Mouse (Mus musculus) liver, embryonic 11.5 days (tissue): ENCODE measurements around the gene Hsp90ab1. TPM values are rescaled to one million over a fixed set of nuclear protein-coding genes. Genes with fewer than 3 reads are reported as not detected.

Experiments used
- ATAC-seq: fragments of 200-750 bp; cut with Nextera tagmentation; replicated peaks from 2 replicates; pipeline ENCODE4 v1.8.0; 2017; ENCODE audit warnings: moderate number of reproducible peaks, mild to moderate bottlenecking, moderate TSS enrichment, moderate library complexity; ENCODE audit not compliant: low FRiP score
- DNase-seq: peaks from one replicate; pipeline ENCODE4 v3.0.0-alpha.2; 2017; ENCODE audit warnings: low spot score
- H3K27ac ChIP-seq: fragments of 300-500 bp; sonication (generic); 2 replicates; pipeline ENCODE4 v1.5.1; 2014; ENCODE audit warnings: mild to moderate bottlenecking, low read depth, low read length, control low read depth
- H3K27me3 ChIP-seq: fragments of 300-500 bp; sonication (generic); replicated peaks from 2 replicates; pipeline ENCODE4 v1.6.1; 2014; ENCODE audit warnings: low read length, mixed read lengths; ENCODE audit not compliant: control insufficient read depth, insufficient read depth
- H3K36me3 ChIP-seq: fragments of 300-500 bp; sonication (generic); 2 replicates; pipeline ENCODE4 v1.6.1; 2014; ENCODE audit warnings: mild to moderate bottlenecking, low read length, moderate library complexity, mixed read lengths; ENCODE audit not compliant: control insufficient read depth, insufficient read depth
- H3K4me1 ChIP-seq: fragments of 300-500 bp; sonication (generic); replicated peaks from 2 replicates; pipeline ENCODE4 v1.6.1; 2014; ENCODE audit warnings: low read length, mixed read lengths; ENCODE audit not compliant: control insufficient read depth, insufficient read depth
- H3K4me2 ChIP-seq: fragments of 300-500 bp; sonication (generic); 2 replicates; pipeline ENCODE4 v1.6.1; 2014; ENCODE audit warnings: mild to moderate bottlenecking, control low read depth, moderate library complexity
- H3K4me3 ChIP-seq: fragments of 300-500 bp; sonication (generic); 2 replicates; pipeline ENCODE4 v1.5.1; 2014; ENCODE audit warnings: low read depth, low read length, control low read depth
- H3K9ac ChIP-seq: fragments of 300-500 bp; sonication (generic); 2 replicates; pipeline ENCODE4 v1.6.1; 2014; ENCODE audit warnings: low read depth, low read length, control low read depth
- H3K9me3 ChIP-seq: fragments of 300-500 bp; sonication (generic); 2 replicates; pipeline ENCODE4 v1.6.1; 2016; ENCODE audit warnings: low read length, inconsistent platforms, mixed read lengths; ENCODE audit not compliant: control insufficient read depth
- WGBS: fragments of 180-500 bp; shearing (Covaris S2); extraction: QIAGEN DNeasy Blood & Tissue Kit; methylation state at CpG from one replicate; pipeline ENCODE4 v1.1.7; 2014; 5-methylcytosine and 5-hydroxymethylcytosine counted together
- polyA plus RNA-seq: library from polyadenylated mRNA; unstranded; fragments of >200 nt; fragmentation: Nextera tagmentation; extraction: Ambion mirVana; gene quantifications from 2 replicates; pipeline ENCODE4 v1.2.1, GENCODE M21; 2014

The Hsp90ab1 gene
- polyA plus RNA-seq, 1 experiment from 2014 or later = 1,837 TPM

DNA sequence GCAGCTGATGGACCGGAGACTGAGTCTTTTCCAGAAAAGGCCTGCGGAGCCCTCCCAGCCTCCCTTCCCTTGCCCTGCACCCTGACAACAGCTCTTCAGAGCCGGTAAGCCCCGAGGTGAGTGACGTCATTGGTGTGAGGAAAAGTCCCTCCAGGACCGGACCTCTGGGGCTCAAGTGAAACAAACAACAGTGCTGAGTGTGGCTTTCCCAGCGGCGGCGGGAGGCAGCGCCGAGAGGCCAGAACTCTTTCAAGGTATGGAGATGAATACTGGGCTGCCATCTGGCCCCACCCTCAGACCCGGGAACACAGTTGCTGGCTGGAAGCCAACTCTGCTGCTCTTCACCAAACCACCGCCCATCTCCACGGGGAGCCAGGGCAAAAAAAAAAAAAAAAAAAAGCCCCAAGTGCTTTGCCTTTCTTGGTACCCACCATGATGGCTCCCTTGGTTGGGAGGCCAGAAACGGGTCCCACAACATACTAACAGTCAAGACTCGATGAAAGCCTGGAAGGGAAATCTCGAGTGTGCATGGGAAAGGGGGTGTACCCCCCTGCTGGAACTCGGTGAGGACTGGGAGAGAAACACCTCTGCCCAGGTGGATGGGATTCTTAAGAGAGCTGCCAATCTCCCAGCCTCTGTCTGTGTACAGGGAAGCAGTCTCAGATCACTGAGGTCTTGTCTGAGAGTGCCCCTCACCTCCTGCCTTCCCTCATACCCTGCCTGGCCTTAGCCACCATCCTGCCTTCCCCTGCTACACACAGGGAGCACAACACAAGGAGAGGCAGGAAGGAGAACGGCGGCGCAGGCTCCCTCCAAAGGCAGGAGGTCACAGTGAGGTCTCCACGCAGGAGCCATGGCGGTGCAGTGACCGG, 28.8 kb downstream of the Hsp90ab1 start:
- no peak overlapping the region for H3K9ac ChIP-seq
- no peak overlapping the region; the same call in 1 of the 2 replicates for H3K4me2 ChIP-seq
- H3K4me3 ChIP-seq = peak overlapping the region; percentile 5; the same call in 1 of the 2 replicates
- H3K4me1 ChIP-seq = peaks cover 16% of the 10 kb centered on the region
- H3K9me3 ChIP-seq = no peaks in the 10 kb centered on the region
- WGBS = 7% methylated on average over 24 of the region's 24 CpGs
- H3K27me3 ChIP-seq = peaks cover 99% of the 10 kb centered on the region
- H3K36me3 ChIP-seq = no peaks in the 10 kb centered on the region
- no peak for DNase-seq
- ATAC-seq = no peak
- H3K27ac ChIP-seq = no peak overlapping the region

DNA sequence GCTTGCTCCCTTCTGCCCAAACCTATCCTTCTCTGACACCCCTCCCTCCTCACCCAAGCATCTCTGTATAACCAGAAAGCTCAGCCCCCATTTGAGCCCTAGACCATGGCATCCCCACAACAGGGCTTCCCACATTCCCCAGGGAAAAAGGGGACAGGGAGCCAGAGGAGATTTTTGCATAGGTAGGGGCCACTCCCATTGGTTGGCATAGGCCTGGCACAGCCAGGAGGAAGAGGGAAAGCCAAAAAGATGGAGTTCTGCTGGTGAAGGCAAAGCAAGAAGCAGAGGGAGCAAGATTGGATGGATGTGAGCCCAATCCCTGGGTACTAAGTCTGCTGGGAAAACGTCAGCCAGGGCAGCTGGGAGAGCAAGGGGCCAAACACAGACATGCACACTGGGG, 30.0 kb downstream of the Hsp90ab1 start:
- Histone ChIP-seq H3K9ac (no peak overlapping the region), H3K4me2 (no peak overlapping the region), H3K27ac (no peak overlapping the region), H3K9me3 (no peaks in the 10 kb centered on the region), H3K4me3 (no peak overlapping the region), H3K36me3 (no peaks in the 10 kb centered on the region), H3K4me1 (peaks cover 10% of the 10 kb centered on the region), H3K27me3 (peaks cover 99% of the 10 kb centered on the region)
- no peak for ATAC-seq
- 7% methylated on average over 1 of the region's 1 CpGs for WGBS
- no peak for DNase-seq

DNA sequence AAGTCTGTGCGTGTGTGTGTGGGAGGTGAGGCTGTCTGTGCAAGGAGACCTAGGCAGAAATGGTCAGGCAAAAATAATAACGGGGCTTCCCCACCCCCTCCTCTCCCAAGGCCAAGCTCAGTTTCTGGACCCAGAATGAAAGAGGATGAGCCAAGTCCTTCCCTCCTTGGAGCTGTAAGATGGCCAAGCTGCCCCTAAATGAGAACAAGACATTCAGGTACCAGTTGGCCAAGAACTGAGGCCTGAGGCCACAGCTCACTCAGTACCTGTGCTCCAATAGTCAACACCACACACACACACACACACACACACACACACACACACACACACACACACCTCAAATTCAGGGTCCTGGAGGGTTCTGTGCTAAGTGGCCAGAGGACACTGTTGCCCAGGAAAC, 30.4 kb downstream of the Hsp90ab1 start:
- DNase-seq (no peak), ATAC-seq (no peak)
- Histone ChIP-seq H3K27ac (no peak overlapping the region), H3K27me3 (peaks cover 99% of the 10 kb centered on the region), H3K4me2 (no peak overlapping the region), H3K9ac (no peak overlapping the region), H3K4me1 (peaks cover 9% of the 10 kb centered on the region), H3K4me3 (no peak overlapping the region), H3K36me3 (no peaks in the 10 kb centered on the region), H3K9me3 (no peaks in the 10 kb centered on the region)
- WGBS = 61% methylated on average over 2 of the region's 2 CpGs

DNA sequence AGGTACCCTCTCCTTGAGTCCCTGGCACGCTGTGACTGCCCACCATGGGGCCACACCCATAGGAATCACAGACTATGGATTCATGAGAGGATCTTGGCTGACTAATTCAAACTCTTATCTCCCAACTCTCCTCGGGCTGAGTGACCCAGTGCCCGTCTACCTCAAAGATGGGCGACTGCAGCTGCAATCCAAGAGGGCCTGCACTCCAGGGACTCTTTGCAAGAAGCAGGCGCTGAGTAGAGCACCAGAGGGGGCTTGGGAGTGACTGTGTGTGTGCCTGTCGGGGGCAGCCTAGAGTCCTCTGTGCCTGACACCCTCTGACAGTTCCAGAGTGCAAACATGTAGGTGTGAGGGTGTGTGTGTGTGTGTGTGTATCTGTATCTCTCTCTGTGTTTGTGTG, 30.9 kb downstream of the Hsp90ab1 start:
- DNase-seq = no peak
- Histone ChIP-seq H3K9ac (no peak overlapping the region), H3K9me3 (no peaks in the 10 kb centered on the region), H3K4me1 (peaks cover 9% of the 10 kb centered on the region), H3K36me3 (no peaks in the 10 kb centered on the region), H3K27ac (no peak overlapping the region), H3K27me3 (peaks cover 96% of the 10 kb centered on the region), H3K4me3 (no peak overlapping the region), H3K4me2 (no peak overlapping the region)
- 24% methylated on average over 6 of the region's 6 CpGs for WGBS
- ATAC-seq = no peak

DNA sequence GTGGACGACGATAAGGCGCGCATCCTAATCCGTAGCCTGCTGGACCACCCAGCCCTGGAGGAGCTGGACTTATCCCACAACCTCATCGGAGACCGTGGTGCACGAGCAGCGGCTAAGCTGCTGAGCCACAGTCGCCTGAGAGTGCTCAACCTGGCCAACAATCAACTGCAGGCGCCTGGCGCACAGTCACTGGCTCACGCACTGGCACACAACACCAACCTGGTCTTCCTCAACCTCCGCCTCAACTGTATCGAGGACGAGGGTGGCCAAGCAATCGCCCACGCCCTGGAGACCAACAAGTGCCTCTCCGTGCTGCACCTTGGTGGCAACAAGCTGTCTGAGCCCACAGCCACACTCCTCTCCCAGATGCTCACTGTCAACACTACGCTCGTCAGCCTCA, 33.4 kb downstream of the Hsp90ab1 start:
- Histone ChIP-seq H3K4me1 (peaks cover 3% of the 10 kb centered on the region), H3K9ac (no peak overlapping the region), H3K9me3 (no peaks in the 10 kb centered on the region), H3K4me2 (no peak overlapping the region), H3K36me3 (no peaks in the 10 kb centered on the region), H3K27me3 (peaks cover 94% of the 10 kb centered on the region), H3K4me3 (no peak overlapping the region), H3K27ac (no peak overlapping the region)
- DNase-seq (no peak), ATAC-seq (no peak)
- 67% methylated on average over 21 of the region's 21 CpGs for WGBS

DNA sequence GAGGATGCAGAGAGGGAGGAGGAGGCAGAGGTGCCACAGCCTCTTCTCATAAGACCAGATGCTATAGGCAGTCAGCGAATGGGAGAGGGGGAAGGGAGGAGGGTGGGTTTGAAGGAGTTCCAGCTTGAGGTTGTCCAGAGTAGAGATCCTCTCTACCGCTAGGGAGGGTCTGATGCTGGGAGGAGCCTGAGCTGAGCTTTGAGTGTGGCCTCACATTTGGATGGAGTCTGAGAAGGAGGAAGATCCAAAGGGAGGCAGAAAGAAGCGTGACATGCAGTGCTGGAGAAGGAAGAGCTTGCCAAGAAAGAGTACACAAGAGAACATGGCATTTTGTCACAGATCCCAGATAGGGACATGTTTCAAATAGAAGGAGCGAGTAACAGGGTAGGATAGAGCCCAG, 34.7 kb downstream of the Hsp90ab1 start:
- ATAC-seq = no peak
- Histone ChIP-seq H3K27ac (no peak overlapping the region), H3K36me3 (no peaks in the 10 kb centered on the region), H3K9ac (no peak overlapping the region), H3K9me3 (no peaks in the 10 kb centered on the region), H3K4me2 (no peak overlapping the region), H3K4me3 (no peak overlapping the region), H3K4me1 (no peaks in the 10 kb centered on the region), H3K27me3 (peaks cover 91% of the 10 kb centered on the region)
- WGBS = 49% methylated on average over 4 of the region's 4 CpGs
- no peak for DNase-seq

DNA sequence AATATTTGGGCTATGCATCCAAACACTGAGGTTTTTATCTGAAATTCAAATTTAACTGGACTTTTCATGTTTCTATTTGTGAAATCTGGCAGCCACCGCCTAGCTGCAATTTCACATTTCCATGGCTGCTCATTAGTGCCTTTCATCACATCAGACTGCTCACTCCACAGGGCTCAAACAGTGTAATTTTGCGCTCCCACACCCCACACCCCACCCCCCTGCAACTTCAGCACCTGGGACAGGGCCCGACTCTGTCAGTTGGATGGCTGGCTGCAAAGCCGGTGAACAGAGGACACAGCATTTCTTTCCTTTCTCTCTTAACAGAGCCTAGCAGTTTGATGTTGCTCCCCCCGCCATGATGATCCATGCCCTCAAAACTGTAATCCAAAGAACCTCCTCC, 36.8 kb downstream of the Hsp90ab1 start:
- Histone ChIP-seq H3K27me3 (peaks cover 82% of the 10 kb centered on the region), H3K9ac (no peak overlapping the region), H3K4me1 (no peaks in the 10 kb centered on the region), H3K4me3 (no peak overlapping the region), H3K27ac (no peak overlapping the region), H3K36me3 (no peaks in the 10 kb centered on the region), H3K4me2 (no peak overlapping the region), H3K9me3 (no peaks in the 10 kb centered on the region)
- ATAC-seq (no peak), DNase-seq (no peak)
- WGBS = 15% methylated on average over 5 of the region's 5 CpGs

DNA sequence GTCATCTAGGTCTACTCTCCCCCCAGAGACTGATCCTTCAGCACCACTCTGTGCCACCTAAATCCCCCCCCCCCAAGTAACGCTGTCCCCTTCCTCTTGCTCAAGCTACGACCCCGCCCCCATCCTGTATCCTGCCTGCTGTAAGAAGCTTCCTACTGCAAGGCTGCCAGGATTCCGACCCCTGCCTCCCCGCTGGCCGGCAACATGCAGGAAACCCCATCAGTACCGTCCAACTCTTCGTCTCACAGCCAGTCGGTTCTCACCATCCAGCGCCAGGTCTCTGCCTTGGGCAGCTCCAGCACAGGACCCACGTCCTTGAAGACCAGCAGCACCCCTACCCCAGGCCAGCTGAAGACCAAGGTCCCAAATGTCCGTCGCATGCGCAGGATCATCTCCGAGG, 40.2 kb downstream of the Hsp90ab1 start:
- ATAC-seq = no peak
- H3K4me2 ChIP-seq = no peak overlapping the region
- 41% methylated on average over 15 of the region's 15 CpGs for WGBS
- no peak overlapping the region for H3K9ac ChIP-seq
- no peaks in the 10 kb centered on the region for H3K9me3 ChIP-seq
- H3K4me1 ChIP-seq = no peaks in the 10 kb centered on the region
- H3K36me3 ChIP-seq = no peaks in the 10 kb centered on the region
- no peak for DNase-seq
- no peak overlapping the region for H3K27ac ChIP-seq
- H3K4me3 ChIP-seq = no peak overlapping the region
- H3K27me3 ChIP-seq = peaks cover 57% of the 10 kb centered on the region

DNA sequence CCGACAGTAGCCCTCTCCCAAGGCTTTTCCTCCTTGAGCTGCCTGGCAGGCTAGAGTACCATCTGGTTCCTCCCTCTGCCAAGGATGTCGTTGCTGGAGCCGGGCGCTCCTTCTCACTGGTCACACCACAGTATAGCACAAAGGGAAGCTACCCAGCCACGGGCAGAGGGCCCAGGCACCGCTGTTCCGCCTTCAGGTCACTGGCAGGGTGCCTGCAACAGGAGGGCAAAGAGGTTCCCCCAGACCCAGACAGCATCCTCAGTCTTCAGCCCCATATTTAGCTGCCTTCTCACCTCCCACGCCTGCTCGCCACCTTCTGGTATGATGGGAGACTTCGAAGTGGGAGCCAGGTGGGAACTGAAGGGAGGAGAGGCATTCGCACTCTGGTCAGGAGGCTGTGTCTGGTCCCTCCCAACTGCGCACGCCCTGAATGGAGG, 42.7 kb downstream of the Hsp90ab1 start:
- Histone ChIP-seq H3K36me3 (no peaks in the 10 kb centered on the region), H3K4me1 (no peaks in the 10 kb centered on the region), H3K27me3 (peaks cover 48% of the 10 kb centered on the region), H3K9ac (no peak overlapping the region), H3K4me3 (no peak overlapping the region), H3K9me3 (no peaks in the 10 kb centered on the region), H3K4me2 (no peak overlapping the region), H3K27ac (no peak overlapping the region)
- no peak for ATAC-seq
- WGBS = 39% methylated on average over 13 of the region's 13 CpGs
- no peak for DNase-seq
